ENCODE assay signal across 8 mouse cellular contexts in the genomic region with DNA sequence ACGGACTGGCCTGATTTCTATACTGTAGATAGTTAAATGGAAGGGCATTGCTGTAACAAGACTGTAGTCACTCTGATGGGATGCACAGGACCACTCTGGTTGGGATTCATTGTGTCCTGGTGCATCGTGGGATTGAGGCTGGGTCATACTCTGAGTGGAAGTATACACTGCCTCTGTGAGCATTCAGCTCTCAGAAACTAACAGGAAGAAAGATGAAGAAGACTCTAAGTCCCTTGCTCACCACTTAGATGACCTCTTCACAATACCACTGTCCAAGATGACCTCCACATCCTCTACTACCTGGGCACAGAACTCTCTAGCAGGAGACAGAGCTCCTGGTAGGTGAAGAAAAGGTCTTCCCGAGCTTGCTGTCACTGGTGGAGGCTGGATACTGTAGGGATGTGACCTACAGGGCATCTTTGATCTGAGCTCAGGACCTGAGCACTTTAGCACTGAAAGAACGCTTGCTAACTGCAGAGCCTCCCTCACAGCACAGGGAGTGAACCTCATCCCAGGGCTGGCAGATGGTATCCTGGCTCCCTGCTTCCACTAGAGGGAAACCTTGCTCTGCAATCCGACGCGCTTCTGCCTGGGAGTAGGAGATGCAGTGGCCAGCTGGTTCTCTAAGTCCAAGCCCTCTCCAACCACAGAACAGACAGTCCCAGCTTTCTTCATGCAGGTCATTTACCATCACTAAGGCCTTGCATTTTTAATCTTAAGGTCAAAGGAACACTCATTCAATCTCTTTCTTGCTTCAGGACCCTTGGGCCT. TPM values are rescaled to one million over a fixed set of nuclear protein-coding genes. Genes with fewer than 3 reads are reported as not detected.
DNase-seq lines count a peak whose midpoint lies in the region; ATAC-seq and TF ChIP-seq lines count a peak whose summit lies in the region.

No protein-coding gene starts in this region.

- peak; percentile 87 for TF ChIP-seq CTCF in bone marrow macrophage, adult 2 months (IDR thresholded peaks at IDR 0.05; ENCODE audit: low read depth, low read length)

- no peaks in the 10 kb centered on the region for H3K36me3 ChIP-seq in embryonic facial prominence, embryonic 15.5 days
- H3K36me3 ChIP-seq in hindbrain, embryonic 10.5 days, result 0 out of 2 replicates have a peak, but pooled peaks cover 2% of the 10 kb centered on the region

- peak; percentile 76 for ATAC-seq in embryonic facial prominence, embryonic 15.5 days (ENCODE audit: insufficient number of reproducible peaks, low FRiP score, low TSS enrichment, low read depth)

- peak; percentile 74 for DNase-seq in adrenal gland, postnatal 10 days
- DNase-seq in adrenal gland, adult 18-20 months (ENCODE audit: low spot score in 2 of 2), result no peak
- peak; percentile 80 for DNase-seq in hindbrain, embryonic 10.5 days (ENCODE audit: low spot score)
- peak; percentile 63 to 83 for DNase-seq in layer of hippocampus, postnatal 14 days (ENCODE audit: low spot score in 2 of 2)
- peak; percentile 74 for DNase-seq in lung, postnatal 36 days
- DNase-seq in right cerebral cortex, postnatal 14 days, result peak; percentile 62

- H3K4me3 ChIP-seq in bone marrow macrophage, adult 2 months (ENCODE audit: insufficient read depth, low read length), result no peak overlapping the region
- no peak overlapping the region for H3K4me3 ChIP-seq in embryonic facial prominence, embryonic 15.5 days (replicated peaks)
- H3K4me3 ChIP-seq in hindbrain, embryonic 10.5 days, result peak overlapping the region; percentile 51; the same call in 1 of the 2 replicates

- no peaks in the 10 kb centered on the region for H3K9me3 ChIP-seq in embryonic facial prominence, embryonic 15.5 days (replicated peaks)
- no peaks in the 10 kb centered on the region for H3K9me3 ChIP-seq in hindbrain, embryonic 10.5 days

- no peak overlapping the region for H3K27ac ChIP-seq in bone marrow macrophage, adult 2 months (ENCODE audit: insufficient read depth, low read depth, low read length)
- no peak overlapping the region for H3K27ac ChIP-seq in embryonic facial prominence, embryonic 15.5 days (replicated peaks)
- peak overlapping the region; percentile 90 for H3K27ac ChIP-seq in hindbrain, embryonic 10.5 days

- WGBS in embryonic facial prominence, embryonic 15.5 days, result 18% methylated on average over 7 of the region's 7 CpGs
- 19% methylated on average over 7 of the region's 7 CpGs for WGBS in hindbrain, embryonic 10.5 days

- H3K4me1 ChIP-seq in bone marrow macrophage, adult 2 months (ENCODE audit: control insufficient read depth, insufficient read depth, low read length), result peaks cover 28% of the 10 kb centered on the region
- H3K4me1 ChIP-seq in embryonic facial prominence, embryonic 15.5 days, result peaks cover 28% of the 10 kb centered on the region
- peaks cover 38% of the 10 kb centered on the region for H3K4me1 ChIP-seq in hindbrain, embryonic 10.5 days (replicated peaks)

- no peak for TF ChIP-seq POLR2A in bone marrow macrophage, adult 2 months (IDR thresholded peaks at IDR 0.05; ENCODE audit: borderline replicate concordance, low read depth, low read length)

- H3K4me2 ChIP-seq in embryonic facial prominence, embryonic 15.5 days (replicated peaks), result no peak overlapping the region

- no peak overlapping the region for H3K9ac ChIP-seq in embryonic facial prominence, embryonic 15.5 days

- H3K27me3 ChIP-seq in embryonic facial prominence, embryonic 15.5 days, result no peaks in the 10 kb centered on the region
- peaks cover 3% of the 10 kb centered on the region; the same call in 1 of the 2 replicates for H3K27me3 ChIP-seq in hindbrain, embryonic 10.5 days (ENCODE audit: insufficient read depth, poor library complexity, severe bottlenecking)

RNA-seq across cellular contexts. Expression of a gene that starts 49.3 kb away (rescaled TPM):
- 1 to 10 TPM; 1.1 to 1.5 TPM for total RNA-seq in adrenal gland, postnatal 10 days (2021)
- under 1 TPM; 0.33 to 0.86 TPM for total RNA-seq in adrenal gland, adult 18-20 months (2021)
- polyA plus RNA-seq in bone marrow macrophage, adult 2 months (2012; ENCODE audit: insufficient read depth, insufficient read length, missing spikeins), result not detected in 2 replicates
- 3.8 and 5.2 TPM in 2 replicates for polyA plus RNA-seq in embryonic facial prominence, embryonic 15.5 days (2015; fragmentation: Nextera tagmentation; extraction: Ambion mirVana)
- 3.1 and 8.2 TPM in 2 replicates for polyA plus RNA-seq in hindbrain, embryonic 10.5 days (2016; fragmentation: Nextera tagmentation; extraction: Ambion mirVana)
- total RNA-seq in layer of hippocampus, postnatal 14 days (2021), result 100 to 1,000 TPM; 263 to 281 TPM

Comparison
In these comparisons a context has a peak if more than half of its experiments do, and no peak if none do; other contexts are left out.
1. DNase-seq: peak in adrenal gland, postnatal 10 days (single experiment), hindbrain, embryonic 10.5 days (single experiment), layer of hippocampus, postnatal 14 days (2 of 2), lung, postnatal 36 days (single experiment) and right cerebral cortex, postnatal 14 days (single experiment); none in adrenal gland, adult 18-20 months (0 of 2).
2. RNA of a gene that starts 49.3 kb away (total RNA-seq): 263 to 281 TPM in layer of hippocampus, postnatal 14 days; 1.1 to 1.5 TPM in adrenal gland, postnatal 10 days and 0.33 to 0.86 TPM in adrenal gland, adult 18-20 months; every median in the first group is over 100 times any median in the second.